Mouse (Mus musculus) intestine, embryonic 16.5 days (tissue): ENCODE measurements at regions not wholly inside any gene's neighbourhood (a gene's known extent, or its start where the extent isn't known, plus 50 kb on each side); places are given as distances from the start of the nearest gene placed in this dataset. TPM values are rescaled to one million over a fixed set of nuclear protein-coding genes. Genes with fewer than 3 reads are reported as not detected.
A peak's percentile ranks its signal among the peaks of the same experiment; 100 is the strongest.

Source experiments
- microRNA counts: library from miRNA; unstranded; fragments of <30 nt; microRNA quantifications from one replicate; lab custom pipeline; 2016
- microRNA-seq: library from miRNA; unstranded; fragments of <30 nt; microRNA quantifications from one replicate; pipeline ENCODE4, GENCODE M21; 2016

MicroRNAs in the stretch of these regions (microRNA counts, 519-probe panel; counts per million panel counts)
- 2,611 counts per million, percentile 63 among the panel's probes with 10 or more counts for microRNA mmu-miR-124 (lab: Ali Mortazavi, UCI)

Small RNA genes lying in the stretch of these regions (microRNA-seq; reads per million reads assigned to microRNA genes)
- not detected for gene Mir124a-1
- gene Mir3078, result not detected
